In genomic region chr1:24664158-24664557, GRCm38 (mm10) we compare ENCODE assay signal across 21 mouse cellular contexts.
"Had no signal": no experiment of that assay in that cellular context is flagged by ENCODE, and none has a peak within 500 bp of the region (broad histone marks: within the 10 kb centered on the region; RNA-seq: fewer than 3 reads in every experiment).

No protein-coding gene starts in this region.

- H3K4me3 ChIP-seq: liver, embryonic 15.5 days; lung, embryonic 15.5 days; midbrain, embryonic 10.5 days; midbrain, embryonic 12.5 days; myocyte; neural tube, embryonic 13.5 days; neural tube, embryonic 15.5 days; stomach, embryonic 15.5 days had no signal

- H3K4me1 ChIP-seq: liver, embryonic 15.5 days; lung, embryonic 15.5 days; midbrain, embryonic 10.5 days; midbrain, embryonic 12.5 days; neural tube, embryonic 13.5 days; neural tube, embryonic 15.5 days; stomach, embryonic 15.5 days had no signal

- H3K27ac ChIP-seq: liver, embryonic 15.5 days; lung, embryonic 15.5 days; midbrain, embryonic 10.5 days; midbrain, embryonic 12.5 days; neural tube, embryonic 13.5 days; neural tube, embryonic 15.5 days; stomach, embryonic 15.5 days; stomach, postnatal 0 days had no signal

- DNase-seq: liver, postnatal 0 days; lung, adult 2 months; lung, postnatal 4 days; midbrain, embryonic 14.5 days; retina, postnatal 1 day; right cerebral cortex, adult 18-20 months; right cerebral cortex, postnatal 25 days; right cerebral cortex, postnatal 4 days; spleen, adult 18-20 months; thymus, adult 18-20 months; thymus, postnatal 25 days; thymus, postnatal 4 days had no signal
